ENCODE assay signal across 8 mouse cellular contexts in genomic region chr8:95676631-95677030, GRCm38 (mm10). TPM values are rescaled to one million over a fixed set of nuclear protein-coding genes. Genes with fewer than 3 reads are reported as not detected.
A peak's percentile ranks its signal among the peaks of the same experiment; 100 is the strongest.
DNase-seq lines count a peak whose midpoint lies in the region; ATAC-seq and TF ChIP-seq lines count a peak whose summit lies in the region.

Gene Ndrg4 (plus strand): TSS chr8:95676980.

- H3K4me3 ChIP-seq in ES-E14 (ENCODE audit: insufficient read depth in 1 of 2, low read depth in 1 of 2, low read length in 2 of 2, poor library complexity in 1 of 2, severe bottlenecking in 1 of 2) (peak within 1 kb of the TSS; percentile 70 to 88), myocyte (peak within 1 kb of the TSS; percentile 32)
- H3K4me3 ChIP-seq in forebrain, embryonic 16.5 days (replicated peaks; ENCODE audit: low read length), result peak within 1 kb of the TSS; percentile 82

- H3K4me1 ChIP-seq in ES-E14 (ENCODE audit: control insufficient read depth in 2 of 2, insufficient read depth in 2 of 2, low read length in 2 of 2, poor library complexity in 1 of 2), result peaks cover 0 to 6% of the 10 kb centered on the region in 2 experiments; a peak in 1 of 4 replicates
- H3K4me1 ChIP-seq in forebrain, embryonic 16.5 days (replicated peaks; ENCODE audit: control insufficient read depth, insufficient read depth, low read length), result peaks cover 14% of the 10 kb centered on the region

- 58% methylated on average over 9 of the region's 9 CpGs for WGBS in forebrain, embryonic 16.5 days

- in situ Hi-C loops in ES-E14 (cut with MboI; ENCODE audit: low sequenced_read_pairs in 2 of 2, unreplicated experiment in 2 of 2), result no loop called here

- H3K36me3 ChIP-seq in ES-E14 (ENCODE audit: control insufficient read depth, insufficient read depth, low read length, poor library complexity, severe bottlenecking) (no peaks in the 10 kb centered on the region), myocyte (ENCODE audit: control insufficient read depth, insufficient read depth) (no peaks in the 10 kb centered on the region)
- H3K36me3 ChIP-seq in forebrain, embryonic 16.5 days (ENCODE audit: control insufficient read depth, insufficient read depth), result no peaks in the 10 kb centered on the region

- H3K9ac ChIP-seq in ES-E14 (ENCODE audit: insufficient read depth, low read depth, low read length, poor library complexity, severe bottlenecking), result peak within 1 kb of the TSS; percentile 51; the same call in 1 of the 2 replicates
- H3K9ac ChIP-seq in forebrain, embryonic 16.5 days (replicated peaks; ENCODE audit: low read depth, low read length), result peak within 1 kb of the TSS; percentile 81

- H3K9me3 ChIP-seq in ES-E14 (ENCODE audit: control insufficient read depth, insufficient read depth, low read depth, low read length), result no peaks in the 10 kb centered on the region
- no peaks in the 10 kb centered on the region for H3K9me3 ChIP-seq in forebrain, embryonic 16.5 days (ENCODE audit: control insufficient read depth, low read length)

- ATAC-seq in forebrain, embryonic 16.5 days, result no peak

- H3ac ChIP-seq in myocyte (ENCODE audit: control insufficient read depth, insufficient read length), result peak within 1 kb of the TSS; percentile 6

- TF ChIP-seq POLR2A in myocyte (IDR thresholded peaks at IDR 0.05; ENCODE audit: insufficient read length, low read depth), result no peak

- no peak for DNase-seq in heart, adult 18-20 months
- no peak for DNase-seq in heart, adult 11 months
- DNase-seq in ES-E14 (ENCODE audit: low read depth, low spot score), result no peak
- DNase-seq in layer of hippocampus, postnatal 14 days (ENCODE audit: low spot score in 2 of 2), result no peak
- no peak for DNase-seq in frontal cortex, postnatal 25 days (ENCODE audit: low spot score in 2 of 2)
- DNase-seq in frontal cortex, postnatal 14 days (ENCODE audit: low spot score in 2 of 2), result no peak

- peaks cover 3% of the 10 kb centered on the region for H3K79me2 ChIP-seq in myocyte (ENCODE audit: control insufficient read depth, insufficient read depth)

- H3K4me2 ChIP-seq in forebrain, embryonic 16.5 days (ENCODE audit: low read length), result peak within 1 kb of the TSS; percentile 72
- peak within 1 kb of the TSS; percentile 73 for H3K4me2 ChIP-seq in myocyte (ENCODE audit: low read depth)

- H3K27me3 ChIP-seq in forebrain, embryonic 16.5 days (replicated peaks; ENCODE audit: control insufficient read depth, insufficient read depth, low read length), result peaks cover 7% of the 10 kb centered on the region; the same call in 1 of the 2 replicates
- no peaks in the 10 kb centered on the region for H3K27me3 ChIP-seq in myocyte (ENCODE audit: control insufficient read depth, insufficient read depth, insufficient read length)

- H3K27ac ChIP-seq in ES-E14 (ENCODE audit: insufficient read depth, low read depth, low read length, poor library complexity, severe bottlenecking), result no peak within 1 kb of the TSS
- H3K27ac ChIP-seq in forebrain, embryonic 16.5 days (ENCODE audit: low read length), result peak within 1 kb of the TSS; percentile 63

TF ChIP-seq in ES-E14, 5 proteins besides CTCF, POLR2A, EP300 and RAD21:
- TF ChIP-seq ZNF384 (IDR thresholded peaks at IDR 0.05; ENCODE audit: low read depth, low read length) (no peak), ZC3H11A (IDR thresholded peaks at IDR 0.05; ENCODE audit: borderline replicate concordance, low read depth, low read length) (no peak), CHD2 (IDR thresholded peaks at IDR 0.05; ENCODE audit: low read depth, low read length) (no peak), HCFC1 (IDR thresholded peaks at IDR 0.05; ENCODE audit: borderline replicate concordance, insufficient read depth, low read length) (no peak), MAFK (IDR thresholded peaks at IDR 0.05; ENCODE audit: insufficient read depth, low read depth, low read length) (no peak)

TF ChIP-seq in myocyte, 11 proteins besides CTCF, POLR2A, EP300 and RAD21:
- TF ChIP-seq USF1 (IDR thresholded peaks at IDR 0.05; ENCODE audit: low read depth) (no peak), SRF (IDR thresholded peaks at IDR 0.05; ENCODE audit: control insufficient read depth, insufficient read length, low read depth) (no peak), POLR2AphosphoS2 (IDR thresholded peaks at IDR 0.05; ENCODE audit: insufficient read length, low read depth) (no peak), E2F4 (IDR thresholded peaks at IDR 0.05; ENCODE audit: insufficient read depth) (no peak), CEBPB (IDR thresholded peaks at IDR 0.05; ENCODE audit: insufficient read depth, poor library complexity, severe bottlenecking) (no peak), MYOD1 (IDR thresholded peaks at IDR 0.05; ENCODE audit: control insufficient read depth in 1 of 3, insufficient read length in 2 of 3, low read depth in 2 of 3) (no peak), TCF3 (IDR thresholded peaks at IDR 0.05; ENCODE audit: insufficient read length, low read depth) (no peak), TCF12 (IDR thresholded peaks at IDR 0.05; ENCODE audit: insufficient read depth, poor library complexity, severe bottlenecking) (no peak), REST (IDR thresholded peaks at IDR 0.05; ENCODE audit: insufficient read depth, insufficient read length) (no peak), MYOG (IDR thresholded peaks at IDR 0.05; ENCODE audit: control insufficient read depth in 1 of 3, insufficient read depth in 1 of 3, insufficient read length in 2 of 3, low read depth in 2 of 3) (no peak), MAX (IDR thresholded peaks at IDR 0.05; ENCODE audit: low read depth) (no peak)
TF ChIP-seq in myocyte: peak in this region for 0.

RNA-seq across cellular contexts. Expression of gene Ndrg4, which starts in this region (rescaled TPM):
- total RNA-seq in heart, adult 18-20 months (2021), result 100 to 1,000 TPM; 144 to 150 TPM
- total RNA-seq in ES-E14 (2012; rRNA removed), result 9.4 and 12.1 TPM in 2 replicates
- polyA plus RNA-seq in forebrain, embryonic 16.5 days (2015; fragmentation: Nextera tagmentation; extraction: Ambion mirVana), result 221 and 296 TPM in 2 replicates
- 1,000 to 10,000 TPM; 1,455 to 1,520 TPM for total RNA-seq in layer of hippocampus, postnatal 14 days (2021)
- polyA plus RNA-seq in myocyte (2012; fragmentation: generic; extraction: Trizol), result 83.9 TPM

Comparison
In these comparisons a context has a peak if more than half of its experiments do, and no peak if none do; other contexts are left out.
1. RNA of gene Ndrg4 (total RNA-seq): 1,455 to 1,520 TPM in layer of hippocampus, postnatal 14 days and 144 to 150 TPM in heart, adult 18-20 months; 9.4 to 12.1 TPM in ES-E14; every median in the first group is over 10 times any median in the second.
2. RNA of gene Ndrg4 (total RNA-seq): 1,455 to 1,520 TPM in layer of hippocampus, postnatal 14 days; 144 to 150 TPM in heart, adult 18-20 months; every median in the first group is over 4 times any median in the second.
3. H3K4me3 ChIP-seq: peak in every context shown above with its lines; median percentile 82 in forebrain, embryonic 16.5 days; 79 in ES-E14; 32 in myocyte.